Mouse (Mus musculus): ENCODE results near the gene Fads1.
"Not testable (repeated sequence)": the region's sequence is repeated elsewhere in the genome, so short reads cannot be mapped to it uniquely, and the experiment has no call there.

- not testable (repeated sequence) for TF ChIP-seq CTCF (IDR thresholded peaks at IDR 0.05; ENCODE audit: low read depth); EP300 (optimal IDR thresholded peaks at IDR 0.05)
These were observed 16.8 kb upstream of the Fads1 start for GRCm38 (mm10) chr19:10165928-10166327.

All from stomach, postnatal 0 days (tissue).